Mouse (Mus musculus) heart, postnatal 0 days (tissue): ENCODE measurements around the gene Itga1. TPM values are rescaled to one million over a fixed set of nuclear protein-coding genes. Genes with fewer than 3 reads are reported as not detected.

Experiments
- ATAC-seq: fragments of 200-750 bp; cut with Nextera tagmentation; 2 replicates; pipeline ENCODE4 v1.8.0; 2017; ENCODE audit warnings: low read depth, moderate number of reproducible peaks, moderate library complexity; ENCODE audit not compliant: insufficient read depth
- DNase-seq: peaks from one replicate; pipeline ENCODE4 v3.0.0-alpha.2; 2016; ENCODE audit warnings: low spot score
- H3K27ac ChIP-seq: fragments of 300-500 bp; sonication (generic); 2 replicates; pipeline ENCODE4 v1.5.1; 2014; ENCODE audit warnings: low read depth, mild to moderate bottlenecking
- H3K27me3 ChIP-seq: fragments of 300-500 bp; sonication (generic); 2 replicates; pipeline ENCODE4 v1.6.1; 2014; ENCODE audit warnings: low read length, mixed read lengths; ENCODE audit not compliant: control insufficient read depth, insufficient read depth
- H3K36me3 ChIP-seq: fragments of 300-500 bp; sonication (generic); replicated peaks from 2 replicates; pipeline ENCODE4 v1.6.1; 2014; ENCODE audit warnings: low read length, mixed read lengths; ENCODE audit not compliant: control insufficient read depth, insufficient read depth
- H3K4me1 ChIP-seq: fragments of 300-500 bp; sonication (generic); 2 replicates; pipeline ENCODE4 v1.6.1; 2014; ENCODE audit warnings: antibody characterized with exemption; ENCODE audit not compliant: control insufficient read depth, insufficient read depth
- H3K4me2 ChIP-seq: fragments of 300-500 bp; sonication (generic); 2 replicates; pipeline ENCODE4 v1.6.1; 2014; ENCODE audit warnings: low read depth, mild to moderate bottlenecking, low read length, moderate library complexity
- H3K4me3 ChIP-seq: fragments of 300-500 bp; sonication (generic); 2 replicates; pipeline ENCODE4 v1.5.1; 2014; ENCODE audit warnings: low read depth, low read length
- H3K9ac ChIP-seq: fragments of 300-500 bp; sonication (generic); replicated peaks from 2 replicates; pipeline ENCODE4 v1.6.1; 2014; ENCODE audit warnings: low read depth, low read length, mixed read lengths
- H3K9me3 ChIP-seq: fragments of 300-500 bp; sonication (generic); replicated peaks from 2 replicates; pipeline ENCODE4 v1.6.1; 2016; ENCODE audit warnings: low read length; ENCODE audit not compliant: control insufficient read depth
- CTCF ChIP-seq: IDR thresholded peaks from 2 replicates; pipeline ENCODE4 v1.5.1; 2016; ENCODE audit warnings: antibody characterized with exemption, control low read depth, low read depth
- EP300 ChIP-seq: IDR thresholded peaks from 2 replicates; pipeline ENCODE4 v1.6.1; 2016; ENCODE audit warnings: antibody characterized with exemption, low read depth
- WGBS: fragments of 180-500 bp; shearing (Covaris S2); extraction: QIAGEN DNeasy Blood & Tissue Kit; methylation state at CpG from one replicate; pipeline ENCODE4 v1.1.7; 2014; 5-methylcytosine and 5-hydroxymethylcytosine counted together
- polyA plus RNA-seq: library from polyadenylated mRNA; unstranded; fragments of >200 nt; fragmentation: Nextera tagmentation; extraction: Ambion mirVana; gene quantifications from 2 replicates; pipeline ENCODE4 v1.2.1, GENCODE M21; 2015
- total RNA-seq: library from RNA; depleted of rRNA; stranded (reverse); fragments of >200 nt; gene quantifications from 2 replicates; pipeline ENCODE4 v1.2.3, GENCODE M21; 2014; ENCODE audit warnings: low replicate concordance

Itga1 gene
- total and polyA plus RNA-seq, 2 experiments from 2014 or later: 16.7 to 41.5 TPM

- H3K4me3 ChIP-seq: no peak overlapping the region
Measured at GRCm38 (mm10) chr13:114974484-114975042, 127.2 kb downstream of the Itga1 start.

GRCm38 (mm10) chr13:114971905-114972304, 129.9 kb downstream of the Itga1 start:
- Histone ChIP-seq H3K36me3 (peaks cover 72% of the 10 kb centered on the region), H3K27me3 (no peaks in the 10 kb centered on the region), H3K9me3 (no peaks in the 10 kb centered on the region), H3K4me3 (no peak overlapping the region), H3K9ac (no peak overlapping the region), H3K4me1 (no peaks in the 10 kb centered on the region), H3K4me2 (no peak overlapping the region), H3K27ac (no peak overlapping the region)
- DNase-seq (no peak), ATAC-seq (no peak)
- WGBS: 77% methylated on average over 3 of the region's 3 CpGs
- no peak for TF ChIP-seq CTCF
- no peak for TF ChIP-seq EP300

More at GRCm38 (mm10) chr13:114974484-114975042, 127.2 kb downstream of the Itga1 start:
- no peak overlapping the region for H3K9ac ChIP-seq
- no peak overlapping the region for H3K27ac ChIP-seq
- H3K36me3 ChIP-seq: peaks cover 62% of the 10 kb centered on the region
- ATAC-seq (no peak), DNase-seq (no peak)
- no peaks in the 10 kb centered on the region for H3K4me1 ChIP-seq
- H3K27me3 ChIP-seq: no peaks in the 10 kb centered on the region
- TF ChIP-seq EP300 (no peak), CTCF (no peak)
- H3K9me3 ChIP-seq: no peaks in the 10 kb centered on the region
- WGBS: 71% methylated on average over 6 of the region's 6 CpGs
- no peak overlapping the region for H3K4me2 ChIP-seq

GRCm38 (mm10) chr13:114964233-114964632, 137.5 kb downstream of the Itga1 start:
- DNase-seq (peak; percentile 75), ATAC-seq (peak; percentile 87)
- no peak overlapping the region for H3K9ac ChIP-seq
- H3K27me3 ChIP-seq: no peaks in the 10 kb centered on the region
- H3K9me3 ChIP-seq: no peaks in the 10 kb centered on the region
- 36% methylated on average over 2 of the region's 2 CpGs for WGBS
- H3K36me3 ChIP-seq: peaks cover 69% of the 10 kb centered on the region
- H3K4me1 ChIP-seq: no peaks in the 10 kb centered on the region
- no peak overlapping the region for H3K4me2 ChIP-seq
- no peak overlapping the region for H3K27ac ChIP-seq
- TF ChIP-seq EP300: no peak
- TF ChIP-seq CTCF: peak; percentile 98
- no peak overlapping the region for H3K4me3 ChIP-seq

GRCm38 (mm10) chr13:114954516-114954915, 147.2 kb downstream of the Itga1 start:
- no peak for DNase-seq
- TF ChIP-seq CTCF (no peak), EP300 (no peak)
- Histone ChIP-seq H3K27me3 (no peaks in the 10 kb centered on the region), H3K27ac (no peak overlapping the region), H3K9ac (no peak overlapping the region), H3K4me3 (no peak overlapping the region), H3K4me2 (no peak overlapping the region), H3K4me1 (no peaks in the 10 kb centered on the region), H3K9me3 (no peaks in the 10 kb centered on the region), H3K36me3 (peaks cover 34% of the 10 kb centered on the region)
- ATAC-seq: no peak

- Histone ChIP-seq H3K36me3 (no peaks in the 10 kb centered on the region), H3K27me3 (no peaks in the 10 kb centered on the region), H3K4me1 (no peaks in the 10 kb centered on the region), H3K4me2 (no peak overlapping the region), H3K27ac (no peak overlapping the region), H3K9ac (no peak overlapping the region), H3K9me3 (no peaks in the 10 kb centered on the region), H3K4me3 (no peak overlapping the region)
- WGBS: 56% methylated on average over 7 of the region's 7 CpGs
- no peak for ATAC-seq
- TF ChIP-seq CTCF (no peak), EP300 (no peak)
- no peak for DNase-seq
Measured at GRCm38 (mm10) chr13:114933541-114933940, 168.2 kb downstream of the Itga1 start.

GRCm38 (mm10) chr13:114931775-114932294, 169.9 kb downstream of the Itga1 start, which contains the start of gene Itga2:
Itga2 (minus strand) TSS chr13:114932100.
- H3K36me3 ChIP-seq: no peaks in the 10 kb centered on the region
- peak within 1 kb of the TSS; percentile 81 for H3K4me2 ChIP-seq
- H3K9me3 ChIP-seq: no peaks in the 10 kb centered on the region
- peak within 1 kb of the TSS; percentile 54 for H3K4me3 ChIP-seq
- H3K27ac ChIP-seq: peak within 1 kb of the TSS; percentile 2; the same call in 1 of the 2 replicates
- under 1% methylated on average over 28 of the region's 28 CpGs for WGBS
- ATAC-seq: peak; percentile 78
- no peaks in the 10 kb centered on the region for H3K27me3 ChIP-seq
- peak; percentile 38 for DNase-seq
- peak; percentile 56 for TF ChIP-seq CTCF
- no peak for TF ChIP-seq EP300
- H3K4me1 ChIP-seq: no peaks in the 10 kb centered on the region
- H3K9ac ChIP-seq: peak within 1 kb of the TSS; percentile 44; the same call in 1 of the 2 replicates
